Mouse (Mus musculus): Measurements from ENCODE around the gene 1600014C23Rik. TPM values are rescaled to one million over a fixed set of nuclear protein-coding genes. Genes with fewer than 3 reads are reported as not detected.

The 1600014C23Rik gene
- polyA plus RNA-seq, 1 experiment from 2014 or later = 0.66 TPM

DNA sequence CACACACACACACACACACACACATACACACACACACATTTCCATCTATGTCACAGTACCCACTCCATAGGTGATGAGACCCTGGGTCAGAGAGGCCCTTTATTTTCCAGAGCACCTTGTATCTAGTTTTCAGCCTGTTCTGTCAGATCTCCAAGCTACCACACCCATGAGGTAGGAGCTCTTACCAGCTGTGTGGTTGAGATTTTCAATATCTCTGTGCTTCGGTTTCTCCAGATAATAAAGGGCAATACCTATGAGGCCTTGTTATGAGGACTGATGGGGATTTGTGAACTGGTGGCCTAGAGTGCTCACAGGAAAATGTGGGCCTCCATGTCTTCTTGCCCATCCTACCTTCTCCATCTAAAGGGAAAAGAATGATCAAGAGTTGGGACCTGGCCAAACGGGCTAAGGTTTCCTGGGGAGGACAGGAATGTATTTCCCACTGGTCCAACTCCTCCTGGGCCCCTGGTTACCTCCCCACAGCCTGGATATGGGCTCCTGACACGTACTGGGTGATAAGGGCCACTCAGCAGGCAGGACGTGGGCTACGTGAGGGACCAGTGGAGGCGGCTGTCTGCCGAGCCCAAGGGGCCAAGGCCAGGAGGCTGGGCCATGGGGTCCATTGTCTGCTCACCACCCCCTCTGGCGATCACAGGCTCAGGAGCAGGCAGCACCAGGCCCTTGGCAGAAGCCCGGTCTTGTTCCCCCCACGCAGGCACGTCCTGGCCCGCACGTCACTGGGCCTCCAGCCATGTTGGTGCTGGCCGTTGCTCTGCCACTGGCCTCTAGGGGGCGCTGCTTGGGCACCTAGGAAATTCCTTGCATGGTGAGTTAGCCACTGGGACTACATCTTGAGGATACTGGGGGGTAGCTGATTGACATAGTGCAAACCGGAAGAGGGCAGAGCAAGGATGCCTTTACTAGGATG lies 14.5 kb upstream of the 1600014C23Rik start:
- no peak overlapping the region for H3K4me2 ChIP-seq (ENCODE audit: low read length)
- H3K27me3 ChIP-seq (ENCODE audit: insufficient read depth, low read length) = no peaks in the 10 kb centered on the region
- peak; percentile 64 for TF ChIP-seq CTCF (IDR thresholded peaks at IDR 0.05; ENCODE audit: low read depth)
- ATAC-seq (replicated peaks; ENCODE audit: low FRiP score, low read depth) (no peak), DNase-seq (ENCODE audit: low spot score) (no peak)
- H3K4me1 ChIP-seq (replicated peaks; ENCODE audit: insufficient read depth, low read length) = no peaks in the 10 kb centered on the region
- H3K4me3 ChIP-seq (replicated peaks; ENCODE audit: low read depth, low read length) = no peak overlapping the region
- no peak overlapping the region for H3K9ac ChIP-seq (ENCODE audit: low read depth, low read length)
- no peaks in the 10 kb centered on the region for H3K9me3 ChIP-seq (replicated peaks; ENCODE audit: low read length)
- no peak overlapping the region for H3K27ac ChIP-seq
- WGBS = 76% methylated on average over 16 of the region's 16 CpGs
- no peaks in the 10 kb centered on the region for H3K36me3 ChIP-seq (ENCODE audit: insufficient read depth, low read length)

- ATAC-seq (replicated peaks; ENCODE audit: low FRiP score, low read depth) (no peak), DNase-seq (ENCODE audit: low spot score) (no peak)
- TF ChIP-seq CTCF (IDR thresholded peaks at IDR 0.05; ENCODE audit: low read depth) = no peak
- H3K4me2 ChIP-seq (ENCODE audit: low read length) = no peak overlapping the region
- 91% methylated on average over 4 of the region's 4 CpGs for WGBS
- H3K9me3 ChIP-seq (replicated peaks; ENCODE audit: low read length) = no peaks in the 10 kb centered on the region
- H3K27me3 ChIP-seq (ENCODE audit: insufficient read depth, low read length) = no peaks in the 10 kb centered on the region
- no peak overlapping the region for H3K9ac ChIP-seq (ENCODE audit: low read depth, low read length)
- no peak overlapping the region for H3K27ac ChIP-seq
- H3K4me3 ChIP-seq (replicated peaks; ENCODE audit: low read depth, low read length) = no peak overlapping the region
- no peaks in the 10 kb centered on the region for H3K4me1 ChIP-seq (replicated peaks; ENCODE audit: insufficient read depth, low read length)
- H3K36me3 ChIP-seq (ENCODE audit: insufficient read depth, low read length) = no peaks in the 10 kb centered on the region
These were observed 13.6 kb upstream of the 1600014C23Rik start for GRCm38 (mm10) chr17:45747293-45747692.

- no peaks in the 10 kb centered on the region for H3K4me1 ChIP-seq (replicated peaks; ENCODE audit: insufficient read depth, low read length)
- DNase-seq (ENCODE audit: low spot score) = no peak
- H3K36me3 ChIP-seq (ENCODE audit: insufficient read depth, low read length) = no peaks in the 10 kb centered on the region
- H3K4me3 ChIP-seq (replicated peaks; ENCODE audit: low read depth, low read length) = no peak overlapping the region
- H3K27ac ChIP-seq = no peak overlapping the region
- no peak overlapping the region for H3K9ac ChIP-seq (ENCODE audit: low read depth, low read length)
- no peaks in the 10 kb centered on the region for H3K27me3 ChIP-seq (ENCODE audit: insufficient read depth, low read length)
- TF ChIP-seq CTCF (IDR thresholded peaks at IDR 0.05; ENCODE audit: low read depth) = no peak
- ATAC-seq (replicated peaks; ENCODE audit: low FRiP score, low read depth) = no peak
- no peak overlapping the region for H3K4me2 ChIP-seq (ENCODE audit: low read length)
- H3K9me3 ChIP-seq (replicated peaks; ENCODE audit: low read length) = no peaks in the 10 kb centered on the region
- 41% methylated on average over 12 of the region's 12 CpGs for whole genome bisulfite sequencing
These were observed 13.1 kb upstream of the 1600014C23Rik start for GRCm38 (mm10) chr17:45746755-45747154.

GRCm38 (mm10) chr17:45745629-45746028 lies 12.0 kb upstream of the 1600014C23Rik start:
- H3K4me3 ChIP-seq (replicated peaks; ENCODE audit: low read depth, low read length) = no peak overlapping the region
- no peak for ATAC-seq (replicated peaks; ENCODE audit: low FRiP score, low read depth)
- H3K36me3 ChIP-seq (ENCODE audit: insufficient read depth, low read length) = no peaks in the 10 kb centered on the region
- no peaks in the 10 kb centered on the region for H3K4me1 ChIP-seq (replicated peaks; ENCODE audit: insufficient read depth, low read length)
- H3K27ac ChIP-seq = no peak overlapping the region
- H3K9me3 ChIP-seq (replicated peaks; ENCODE audit: low read length) = no peaks in the 10 kb centered on the region
- DNase-seq (ENCODE audit: low spot score) = no peak
- WGBS = 54% methylated on average over 2 of the region's 2 CpGs
- H3K27me3 ChIP-seq (ENCODE audit: insufficient read depth, low read length) = no peaks in the 10 kb centered on the region
- TF ChIP-seq CTCF (IDR thresholded peaks at IDR 0.05; ENCODE audit: low read depth) = no peak
- no peak overlapping the region for H3K4me2 ChIP-seq (ENCODE audit: low read length)
- H3K9ac ChIP-seq (ENCODE audit: low read depth, low read length) = no peak overlapping the region

DNA sequence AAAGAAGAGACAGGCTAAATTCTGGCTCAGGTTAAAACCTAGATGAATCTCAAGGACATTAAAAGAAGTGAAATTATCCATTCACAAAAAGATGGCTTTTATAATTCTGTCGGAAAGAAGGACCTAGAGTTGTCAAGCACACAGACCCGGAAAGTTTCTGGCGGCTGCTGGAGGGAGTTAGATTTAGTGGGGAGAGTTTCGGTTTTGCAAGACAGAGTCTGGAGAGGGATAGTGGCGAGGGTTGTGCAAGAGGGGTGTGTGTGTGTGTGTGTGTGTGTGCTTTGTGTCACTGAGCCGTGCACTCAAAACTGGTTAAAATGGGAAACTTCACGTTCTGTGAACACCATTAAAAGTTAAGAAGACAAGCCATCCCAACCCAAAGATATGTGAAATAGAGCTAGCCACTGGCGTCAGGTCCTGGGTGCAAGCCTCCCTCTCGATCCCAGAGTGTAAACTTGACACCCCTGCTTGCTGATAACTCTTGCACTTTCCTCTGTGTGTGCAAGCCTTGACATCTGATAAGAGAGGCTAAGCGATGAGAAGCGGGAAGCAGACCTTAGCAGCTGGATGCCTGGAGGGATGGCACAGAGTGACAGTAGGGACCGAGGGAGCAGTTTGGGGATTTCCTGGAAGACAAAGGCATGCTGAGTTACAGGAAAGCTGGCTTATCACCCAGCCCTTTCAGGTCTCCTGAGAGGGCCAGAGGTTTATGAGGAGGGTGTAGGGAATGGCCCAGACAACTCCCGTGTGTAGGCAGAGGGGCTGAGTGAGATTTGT lies 8.9 kb upstream of the 1600014C23Rik start:
- ATAC-seq (replicated peaks; ENCODE audit: low FRiP score, low read depth) = no peak
- no peak overlapping the region for H3K9ac ChIP-seq (ENCODE audit: low read depth, low read length)

GRCm38 (mm10) chr17:45737078-45737601 lies 3.5 kb upstream of the 1600014C23Rik start:
- ATAC-seq (replicated peaks; ENCODE audit: low FRiP score, low read depth) (no peak; the same call in 1 of the 2 replicates), DNase-seq (ENCODE audit: low spot score) (peak; percentile 28)
- Histone ChIP-seq H3K4me1 (replicated peaks; ENCODE audit: insufficient read depth, low read length) (peaks cover 30% of the 10 kb centered on the region), H3K9me3 (replicated peaks; ENCODE audit: low read length) (no peaks in the 10 kb centered on the region), H3K27me3 (ENCODE audit: insufficient read depth, low read length) (no peaks in the 10 kb centered on the region), H3K4me3 (replicated peaks; ENCODE audit: low read depth, low read length) (peak overlapping the region; percentile 53), H3K36me3 (ENCODE audit: insufficient read depth, low read length) (no peaks in the 10 kb centered on the region), H3K4me2 (ENCODE audit: low read length) (peak overlapping the region; percentile 82), H3K27ac (peak overlapping the region; percentile 85), H3K9ac (ENCODE audit: low read depth, low read length) (peak overlapping the region; percentile 63)
- TF ChIP-seq CTCF (IDR thresholded peaks at IDR 0.05; ENCODE audit: low read depth) = no peak
- WGBS = 23% methylated on average over 10 of the region's 10 CpGs

More for the DNA sequence above, 8.9 kb upstream of the 1600014C23Rik start:
- no peak overlapping the region for H3K27ac ChIP-seq
- DNase-seq (ENCODE audit: low spot score) = no peak
- no peaks in the 10 kb centered on the region for H3K4me1 ChIP-seq (replicated peaks; ENCODE audit: insufficient read depth, low read length)
- no peak overlapping the region for H3K4me2 ChIP-seq (ENCODE audit: low read length)
- H3K27me3 ChIP-seq (ENCODE audit: insufficient read depth, low read length) = no peaks in the 10 kb centered on the region
- no peak overlapping the region for H3K4me3 ChIP-seq (replicated peaks; ENCODE audit: low read depth, low read length)
- TF ChIP-seq CTCF (IDR thresholded peaks at IDR 0.05; ENCODE audit: low read depth) = no peak
- no peaks in the 10 kb centered on the region for H3K9me3 ChIP-seq (replicated peaks; ENCODE audit: low read length)
- 43% methylated on average over 13 of the region's 13 CpGs for WGBS
- H3K36me3 ChIP-seq (ENCODE audit: insufficient read depth, low read length) = no peaks in the 10 kb centered on the region
